Mouse (Mus musculus): Measurements from ENCODE around the gene Large1. TPM values are rescaled to one million over a fixed set of nuclear protein-coding genes. Genes with fewer than 3 reads are reported as not detected.

Large1 gene
- polyA plus RNA-seq, 1 experiment from 2014 or later = 68.6 TPM

DNA sequence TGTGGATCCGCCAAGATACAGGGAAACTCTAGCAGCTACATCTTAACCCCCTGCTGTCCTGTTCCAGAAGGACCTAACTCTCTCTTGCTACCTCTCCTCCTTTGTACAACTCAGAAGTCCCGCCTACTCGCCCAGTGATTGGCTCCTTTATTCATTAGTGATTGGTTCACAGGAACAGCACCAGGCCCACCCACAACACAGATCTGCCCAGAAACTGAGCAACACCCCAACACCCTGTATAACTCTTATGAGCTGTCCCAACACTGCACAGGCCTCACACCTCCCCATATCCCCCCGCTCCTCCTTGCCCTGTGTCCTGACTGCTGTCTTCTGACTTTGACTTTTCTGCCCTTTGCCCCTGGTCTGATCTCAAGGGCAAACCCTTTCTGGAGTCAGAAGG lies 587.6 kb downstream of the Large1 start:
- no peak for ATAC-seq
- CTCF ChIA-PET = interaction anchor here (1.4 kb wide), 1 partner anchor 15 kb away, joined by 3 read pairs; no protein-coding TSS in a partner anchor
- in situ Hi-C loops (cut with MboI; ENCODE audit: low pct_unique_long_range_greater_than_20kb) = no loop called here
- no peak for TF ChIP-seq CTCF (IDR thresholded peaks at IDR 0.05)
- peaks cover 4% of the 10 kb centered on the region for H3K27me3 ChIP-seq
- no peak for DNase-seq (ENCODE audit: low read depth, low spot score)
- POLR2A ChIA-PET = no interaction called here
